Mouse (Mus musculus) heart, adult 2 months (tissue): Measurements from ENCODE around the gene Fancg.

ENCODE experiments used
- CTCF ChIP-seq: fragments of 200-600 bp; IDR thresholded peaks from 2 replicates; pipeline ENCODE4 v1.8.1; 2022; ENCODE audit warnings: antibody characterized with exemption, mild to moderate bottlenecking, moderate library complexity
- POLR2A ChIP-seq: fragments of 200-500 bp; IDR thresholded peaks from 2 replicates; pipeline ENCODE4 v1.6.1; 2011; ENCODE audit warnings: mild to moderate bottlenecking, low read depth, low read length, control low read depth; ENCODE audit not compliant: insufficient read depth

- TF ChIP-seq CTCF, result no peak
- TF ChIP-seq POLR2A, result no peak
Measured at GRCm38 (mm10) chr4:42969304-42969703, 41.0 kb downstream of the Fancg start, which contains the start of gene 1700022I11Rik.
